Mouse (Mus musculus) heart, embryonic 11.5 days (tissue): ENCODE data around the gene Zfp462. TPM values are rescaled to one million over a fixed set of nuclear protein-coding genes. Genes with fewer than 3 reads are reported as not detected.
A peak's percentile ranks its signal among the peaks of the same experiment; 100 is the strongest.

Experiments
- ATAC-seq: fragments of 200-750 bp; cut with Nextera tagmentation; replicated peaks from 2 replicates; pipeline ENCODE4 v1.8.0; 2017; ENCODE audit warnings: moderate library complexity; ENCODE audit not compliant: insufficient number of reproducible peaks, low FRiP score, low TSS enrichment
- H3K27ac ChIP-seq: fragments of 300-500 bp; sonication (generic); 2 replicates; pipeline ENCODE4 v1.5.1; 2014; ENCODE audit warnings: mild to moderate bottlenecking, low read depth, low read length
- H3K27me3 ChIP-seq: fragments of 300-500 bp; sonication (generic); 2 replicates; pipeline ENCODE4 v1.6.1; 2014; ENCODE audit warnings: mild to moderate bottlenecking, low read length, mixed read lengths; ENCODE audit not compliant: control insufficient read depth, insufficient read depth
- H3K36me3 ChIP-seq: fragments of 300-500 bp; sonication (generic); 2 replicates; pipeline ENCODE4 v1.6.1; 2014; ENCODE audit warnings: mild to moderate bottlenecking, low read length, moderate library complexity, mixed read lengths; ENCODE audit not compliant: control insufficient read depth, insufficient read depth
- H3K4me1 ChIP-seq: fragments of 300-500 bp; sonication (generic); 2 replicates; pipeline ENCODE4 v1.6.1; 2014; ENCODE audit warnings: low read length; ENCODE audit not compliant: control insufficient read depth, insufficient read depth
- H3K4me2 ChIP-seq: fragments of 300-500 bp; sonication (generic); 2 replicates; pipeline ENCODE4 v1.6.1; 2014; ENCODE audit warnings: mild to moderate bottlenecking, moderate library complexity
- H3K4me3 ChIP-seq: fragments of 300-500 bp; sonication (generic); 2 replicates; pipeline ENCODE4 v1.5.1; 2014; ENCODE audit warnings: low read depth, low read length
- H3K9ac ChIP-seq: fragments of 300-500 bp; sonication (generic); 2 replicates; pipeline ENCODE4 v1.6.1; 2014; ENCODE audit warnings: mild to moderate bottlenecking, low read depth, low read length, moderate library complexity
- H3K9me3 ChIP-seq: fragments of 300-500 bp; sonication (generic); replicated peaks from 2 replicates; pipeline ENCODE4 v1.6.1; 2016; ENCODE audit warnings: low read length; ENCODE audit not compliant: control insufficient read depth
- WGBS: fragments of 180-500 bp; shearing (Covaris S2); extraction: QIAGEN DNeasy Blood & Tissue Kit; methylation state at CpG from one replicate; pipeline ENCODE4 v1.1.7; 2014; ENCODE audit not compliant: insufficient replicate concordance; 5-methylcytosine and 5-hydroxymethylcytosine counted together
- polyA plus RNA-seq: library from polyadenylated mRNA; unstranded; fragments of >200 nt; fragmentation: Nextera tagmentation; extraction: Ambion mirVana; gene quantifications from 2 replicates; pipeline ENCODE4 v1.2.1, GENCODE M21; 2014

The Zfp462 gene
- polyA plus RNA-seq, 1 experiment from 2014 or later: 5.7 TPM

DNA sequence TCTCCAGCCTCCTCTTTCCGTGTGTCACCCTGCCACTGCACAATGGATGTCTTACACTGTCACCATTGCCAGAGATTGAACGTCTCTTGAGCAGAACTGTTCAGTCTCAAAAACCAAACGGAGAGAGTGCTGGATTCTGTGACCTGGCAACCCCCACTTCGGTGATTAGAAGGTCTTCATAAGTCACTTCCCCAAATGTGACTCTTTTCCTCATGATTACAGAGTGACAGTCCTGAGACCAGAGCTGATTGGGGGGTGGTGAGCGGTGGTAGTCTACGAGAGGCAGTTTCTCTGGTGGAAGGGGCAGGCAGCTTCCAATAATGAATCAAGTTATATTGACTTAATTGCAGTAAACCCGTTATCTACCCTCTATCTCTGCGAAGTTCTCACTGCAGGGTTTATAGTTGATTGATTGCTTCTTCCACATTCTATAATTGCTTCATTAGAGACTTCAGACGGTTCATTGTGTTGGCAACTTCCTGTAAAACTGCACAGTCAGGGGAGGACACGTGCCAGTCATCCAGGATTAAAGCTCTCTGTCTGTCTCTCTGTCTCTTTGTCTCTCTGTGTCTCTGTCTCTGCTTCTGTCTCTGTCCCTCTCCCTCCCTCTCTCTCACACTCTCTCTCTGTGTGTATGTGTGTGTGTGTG lies 173.1 kb downstream of the Zfp462 start:
- no peak overlapping the region for H3K4me2 ChIP-seq
- H3K36me3 ChIP-seq: no peaks in the 10 kb centered on the region
- H3K9ac ChIP-seq: no peak overlapping the region
- no peak for ATAC-seq
- no peak overlapping the region for H3K27ac ChIP-seq
- no peaks in the 10 kb centered on the region for H3K27me3 ChIP-seq
- 52% methylated on average over 10 of the region's 10 CpGs for WGBS
- no peak overlapping the region for H3K4me3 ChIP-seq
- no peaks in the 10 kb centered on the region for H3K9me3 ChIP-seq
- H3K4me1 ChIP-seq: no peaks in the 10 kb centered on the region

DNA sequence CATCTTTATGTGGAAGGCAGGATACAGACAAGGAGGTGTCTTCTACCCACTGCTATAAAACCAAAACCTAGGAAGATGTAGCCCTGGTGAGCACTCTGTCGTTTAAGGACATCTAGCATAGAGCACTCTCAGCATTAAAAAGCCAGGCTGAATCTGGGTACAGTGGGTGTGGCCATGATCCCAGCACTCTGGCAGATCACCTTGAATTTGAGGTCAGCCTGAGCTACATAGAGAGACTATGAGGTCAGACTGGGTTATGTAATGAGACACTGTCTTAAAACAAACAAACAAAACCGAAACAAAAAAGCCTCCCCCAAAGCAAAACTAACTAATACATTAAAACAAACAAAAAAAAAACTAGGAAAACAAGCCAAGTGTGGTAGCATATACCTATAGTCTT lies 176.3 kb downstream of the Zfp462 start:
- ATAC-seq: no peak
- H3K27me3 ChIP-seq: no peaks in the 10 kb centered on the region
- H3K4me2 ChIP-seq: no peak overlapping the region
- no peak overlapping the region for H3K27ac ChIP-seq
- peaks cover 3% of the 10 kb centered on the region; the same call in 1 of the 2 replicates for H3K4me1 ChIP-seq
- WGBS: 65% methylated on average over 2 of the region's 2 CpGs
- no peak overlapping the region for H3K9ac ChIP-seq
- H3K4me3 ChIP-seq: no peak overlapping the region
- H3K9me3 ChIP-seq: no peaks in the 10 kb centered on the region
- H3K36me3 ChIP-seq: no peaks in the 10 kb centered on the region

DNA sequence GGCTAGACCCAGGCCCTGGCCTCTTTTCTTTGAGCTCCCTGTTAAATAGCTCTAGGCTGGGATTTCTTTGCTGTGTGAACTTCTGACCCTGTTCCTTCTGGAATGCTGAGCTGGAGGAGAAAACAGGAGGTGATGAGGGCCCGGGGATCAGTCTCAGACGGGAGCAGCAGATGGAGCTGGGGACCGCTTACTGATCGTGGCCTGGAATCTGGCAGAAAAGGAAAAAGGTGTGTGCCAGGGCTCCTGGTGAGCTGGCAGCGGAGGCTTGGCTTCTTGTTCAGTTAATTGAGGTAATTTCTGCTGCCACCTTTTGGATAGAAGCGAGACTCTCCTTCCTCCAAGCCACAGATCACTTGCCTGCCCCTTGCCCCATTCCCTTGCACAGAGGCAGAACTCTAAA lies 177.1 kb downstream of the Zfp462 start:
- H3K4me3 ChIP-seq: no peak overlapping the region
- H3K36me3 ChIP-seq: no peaks in the 10 kb centered on the region
- no peak overlapping the region for H3K4me2 ChIP-seq
- no peaks in the 10 kb centered on the region for H3K9me3 ChIP-seq
- peaks cover 3% of the 10 kb centered on the region; the same call in 1 of the 2 replicates for H3K4me1 ChIP-seq
- H3K27me3 ChIP-seq: no peaks in the 10 kb centered on the region
- no peak for ATAC-seq
- 43% methylated on average over 6 of the region's 6 CpGs for WGBS
- H3K9ac ChIP-seq: no peak overlapping the region
- no peak overlapping the region for H3K27ac ChIP-seq

DNA sequence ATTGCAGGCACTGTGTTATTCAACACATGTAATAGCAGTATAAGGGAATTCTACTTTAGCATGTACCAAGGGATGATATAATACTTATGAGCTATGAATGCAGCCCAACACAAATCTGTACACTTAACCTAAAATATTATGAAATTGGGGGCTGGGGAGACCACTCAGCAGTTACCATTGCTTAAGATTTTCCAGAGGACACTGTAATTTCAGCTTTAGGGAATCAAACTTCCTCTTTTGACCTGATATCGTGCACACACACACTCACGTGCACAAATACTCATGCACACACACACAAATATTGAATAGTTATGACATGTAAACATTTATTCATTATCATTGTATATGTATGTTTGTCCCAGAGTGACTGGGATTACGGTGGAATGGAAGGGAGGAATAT lies 179.3 kb downstream of the Zfp462 start:
- no peaks in the 10 kb centered on the region for H3K27me3 ChIP-seq
- peaks cover 3% of the 10 kb centered on the region; the same call in 1 of the 2 replicates for H3K4me1 ChIP-seq
- H3K4me2 ChIP-seq: no peak overlapping the region
- no peak overlapping the region for H3K9ac ChIP-seq
- no peaks in the 10 kb centered on the region for H3K9me3 ChIP-seq
- no peaks in the 10 kb centered on the region for H3K36me3 ChIP-seq
- no peak overlapping the region for H3K4me3 ChIP-seq
- WGBS: 78% methylated on average over 3 of the region's 3 CpGs
- H3K27ac ChIP-seq: no peak overlapping the region
- ATAC-seq: no peak

DNA sequence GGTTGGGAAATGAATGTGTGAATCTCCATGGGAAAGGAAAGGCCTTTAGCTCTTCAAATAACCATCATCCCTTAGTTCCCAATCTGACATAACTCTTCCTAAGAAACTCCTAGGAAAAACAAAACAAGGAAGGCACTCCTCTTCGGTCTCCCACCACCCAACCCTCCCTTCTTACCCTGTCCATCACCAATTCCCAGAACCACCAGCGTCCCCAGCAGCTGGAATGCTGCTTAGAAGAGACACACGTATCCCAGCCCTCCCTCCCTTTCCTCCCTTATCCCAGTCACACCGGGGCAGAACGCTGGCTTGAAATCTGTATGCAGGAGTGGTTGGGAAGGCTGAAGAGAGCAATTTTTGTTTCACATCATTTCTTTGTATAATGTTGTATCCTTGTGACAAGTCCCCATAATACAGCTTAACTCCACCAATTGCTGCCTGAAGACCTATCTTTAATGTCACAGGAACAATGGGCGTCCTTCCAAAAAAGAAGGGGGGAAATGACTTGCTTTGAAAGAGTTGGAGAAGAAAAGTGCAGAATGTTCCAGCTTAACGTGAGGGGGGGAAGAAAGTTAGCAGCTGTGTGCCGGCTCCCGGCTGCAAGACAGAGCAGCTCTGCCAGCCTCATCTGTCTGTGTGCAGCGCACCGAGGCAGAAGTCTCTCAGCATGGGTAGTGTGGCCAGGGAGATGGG lies 180.3 kb downstream of the Zfp462 start:
- no peak for ATAC-seq
- Histone ChIP-seq H3K36me3 (no peaks in the 10 kb centered on the region), H3K9me3 (no peaks in the 10 kb centered on the region), H3K27me3 (no peaks in the 10 kb centered on the region), H3K4me3 (no peak overlapping the region), H3K4me2 (no peak overlapping the region), H3K4me1 (peaks cover 3% of the 10 kb centered on the region; the same call in 1 of the 2 replicates), H3K9ac (0 out of 2 replicates have a peak overlapping the region, but pooled peaks have one; percentile 28), H3K27ac (no peak overlapping the region)
- WGBS: 51% methylated on average over 11 of the region's 11 CpGs

DNA sequence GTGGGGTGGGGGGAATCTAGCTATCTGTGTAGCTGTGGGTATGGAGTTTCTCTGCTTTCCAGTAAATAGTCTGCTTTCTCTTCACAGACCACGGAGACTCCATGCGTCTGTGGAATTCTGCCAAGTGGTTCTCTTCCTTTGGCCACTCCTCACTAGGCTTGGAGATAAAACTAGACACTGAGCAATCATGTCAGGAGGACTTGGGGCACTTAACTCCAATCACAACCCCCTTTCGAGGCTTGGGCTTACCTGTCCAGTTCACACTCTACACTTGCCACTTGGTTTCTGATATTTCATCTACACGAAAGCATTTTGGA lies 180.8 kb downstream of the Zfp462 start:
- H3K27me3 ChIP-seq: no peaks in the 10 kb centered on the region
- H3K9me3 ChIP-seq: no peaks in the 10 kb centered on the region
- 0 out of 2 replicates have a peak overlapping the region, but pooled peaks have one; percentile 28 for H3K9ac ChIP-seq
- no peak for ATAC-seq
- no peaks in the 10 kb centered on the region for H3K36me3 ChIP-seq
- no peak overlapping the region for H3K4me2 ChIP-seq
- H3K27ac ChIP-seq: no peak overlapping the region
- H3K4me3 ChIP-seq: no peak overlapping the region
- 45% methylated on average over 4 of the region's 4 CpGs for WGBS
- peaks cover 3% of the 10 kb centered on the region; the same call in 1 of the 2 replicates for H3K4me1 ChIP-seq

DNA sequence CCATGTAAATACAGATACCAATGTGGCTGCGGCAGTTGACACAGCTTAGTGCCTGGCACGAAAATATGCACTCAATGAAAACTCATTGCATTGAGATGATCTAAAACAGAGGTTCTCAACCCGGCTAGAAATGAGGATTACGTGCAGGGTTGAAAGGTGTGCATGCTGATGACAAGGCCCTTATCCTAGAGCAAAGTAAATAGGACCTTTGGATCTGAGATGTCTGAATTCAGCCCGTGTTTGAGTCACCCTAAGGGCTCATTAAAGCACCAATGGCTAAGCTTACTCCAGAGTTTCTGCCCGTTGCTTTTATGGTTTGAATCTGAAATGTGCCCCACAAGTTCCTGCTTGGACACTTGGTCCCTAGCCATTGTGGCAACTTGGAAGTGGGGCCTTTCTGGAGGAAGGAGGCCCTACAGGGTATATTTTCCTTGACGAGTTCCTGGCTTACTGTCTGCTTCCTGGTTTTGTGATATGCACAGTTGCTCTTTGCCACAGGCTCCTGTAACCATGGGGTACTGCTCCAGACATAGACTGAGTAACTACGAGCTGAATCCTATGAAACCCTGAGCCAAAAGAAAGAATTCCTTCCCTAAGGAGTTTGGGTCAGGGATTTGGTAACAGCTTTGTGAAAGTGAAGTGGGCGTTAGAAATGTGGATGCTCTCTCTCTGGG lies 182.5 kb downstream of the Zfp462 start:
- no peak for ATAC-seq
- H3K4me2 ChIP-seq: no peak overlapping the region
- WGBS: 82% methylated on average over 9 of the region's 9 CpGs
- H3K4me1 ChIP-seq: peaks cover 3% of the 10 kb centered on the region; the same call in 1 of the 2 replicates
- H3K9ac ChIP-seq: no peak overlapping the region
- no peaks in the 10 kb centered on the region for H3K36me3 ChIP-seq
- H3K27ac ChIP-seq: no peak overlapping the region
- H3K27me3 ChIP-seq: no peaks in the 10 kb centered on the region
- no peaks in the 10 kb centered on the region for H3K9me3 ChIP-seq
- H3K4me3 ChIP-seq: no peak overlapping the region

DNA sequence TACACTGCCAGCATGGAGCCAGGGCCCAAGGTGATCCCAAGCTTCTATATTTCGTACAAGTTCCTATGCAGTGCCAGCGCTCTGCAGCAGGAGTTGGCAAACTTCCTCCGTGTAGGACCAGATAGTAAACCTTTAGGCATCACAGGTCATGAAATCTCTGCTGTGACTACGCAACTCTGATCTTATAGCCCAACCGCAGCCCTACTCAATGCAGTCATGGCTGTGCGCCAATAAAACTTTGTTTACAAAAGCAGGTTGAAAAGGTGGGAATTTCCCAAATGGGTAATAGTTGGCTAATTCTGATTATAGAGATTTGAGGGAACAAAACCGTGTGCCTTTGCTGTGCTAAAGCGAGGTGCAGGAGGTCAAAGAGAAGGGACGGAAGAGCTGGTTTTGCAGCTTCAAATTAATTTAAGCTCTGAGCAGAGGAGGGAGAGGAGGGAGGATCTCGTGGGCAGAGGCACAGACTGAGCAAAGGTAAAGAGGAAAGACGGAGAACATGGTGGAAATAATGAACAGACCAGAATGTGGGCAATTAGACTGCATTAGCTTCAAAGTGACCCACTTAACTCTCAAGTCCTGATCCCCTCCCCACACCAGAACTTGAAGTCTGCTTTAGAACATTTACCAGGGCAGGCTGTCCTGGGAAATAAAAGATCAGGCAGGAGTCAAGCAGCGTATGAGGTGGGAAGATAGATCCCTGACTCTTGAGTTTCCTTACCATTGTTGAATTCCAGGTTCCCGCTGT lies 183.4 kb downstream of the Zfp462 start:
- no peaks in the 10 kb centered on the region for H3K27me3 ChIP-seq
- H3K4me1 ChIP-seq: peaks cover 3% of the 10 kb centered on the region; the same call in 1 of the 2 replicates
- WGBS: 78% methylated on average over 13 of the region's 13 CpGs
- H3K9me3 ChIP-seq: no peaks in the 10 kb centered on the region
- H3K27ac ChIP-seq: no peak overlapping the region
- no peak overlapping the region for H3K9ac ChIP-seq
- no peak overlapping the region for H3K4me2 ChIP-seq
- no peak overlapping the region for H3K4me3 ChIP-seq
- ATAC-seq: no peak
- H3K36me3 ChIP-seq: no peaks in the 10 kb centered on the region
